ENCODE assay signal across 9 mouse cellular contexts in the genomic region with DNA sequence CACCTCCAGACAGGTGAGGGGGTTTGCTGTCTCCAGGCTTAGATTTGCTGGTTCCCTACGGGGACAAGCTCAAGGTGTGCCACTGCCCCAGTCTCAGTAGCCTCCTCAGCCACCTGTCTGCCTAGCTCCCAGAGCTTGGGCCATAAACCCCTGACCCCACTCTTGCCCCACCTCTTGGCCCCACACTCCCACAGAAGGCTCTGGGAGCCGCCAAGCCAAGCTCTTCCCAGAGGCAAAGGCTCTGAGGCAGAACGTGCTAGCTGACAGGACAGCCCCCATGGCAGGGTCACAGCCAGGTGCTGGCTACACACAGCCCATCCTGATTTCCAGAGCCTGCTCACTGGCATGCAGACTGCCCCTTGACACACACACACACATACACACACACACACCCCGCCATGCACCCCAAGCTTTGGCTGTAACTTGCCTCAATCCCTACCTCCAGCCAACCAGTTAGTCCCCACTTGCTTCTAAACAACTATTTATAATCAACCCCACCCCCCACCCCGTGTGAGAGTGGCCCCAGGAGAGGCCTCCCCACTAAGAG. TPM values are rescaled to one million over a fixed set of nuclear protein-coding genes. Genes with fewer than 3 reads are reported as not detected.
DNase-seq lines count a peak whose midpoint lies in the region; ATAC-seq and TF ChIP-seq lines count a peak whose summit lies in the region.
"Had no signal": no experiment of that assay in that cellular context is flagged by ENCODE, and none has a peak within 500 bp of the region (broad histone marks: within the 10 kb centered on the region; RNA-seq: fewer than 3 reads in every experiment).

No protein-coding gene starts in this region.

- peaks cover 1% of the 10 kb centered on the region for H3K9me3 ChIP-seq in CH12.LX (replicated peaks; ENCODE audit: low read length)
- no peaks in the 10 kb centered on the region for H3K9me3 ChIP-seq in forebrain, postnatal 0 days (ENCODE audit: low read length)
- H3K9me3 ChIP-seq in midbrain, embryonic 12.5 days, result no peaks in the 10 kb centered on the region
- no peaks in the 10 kb centered on the region for H3K9me3 ChIP-seq in liver, embryonic 12.5 days (replicated peaks)

- H3K9ac ChIP-seq in CH12.LX (ENCODE audit: insufficient read depth, low read depth), result peak overlapping the region; percentile 33
- no peak overlapping the region for H3K9ac ChIP-seq in forebrain, postnatal 0 days
- H3K9ac ChIP-seq in midbrain, embryonic 12.5 days (replicated peaks), result peak overlapping the region; percentile 60
- no peak overlapping the region for H3K9ac ChIP-seq in liver, embryonic 12.5 days

- H3K4me2 ChIP-seq in CH12.LX (ENCODE audit: insufficient read depth, low read depth, poor library complexity, severe bottlenecking), result peak overlapping the region; percentile 63
- peak overlapping the region; percentile 35 for H3K4me2 ChIP-seq in forebrain, postnatal 0 days (ENCODE audit: low read depth)
- H3K4me2 ChIP-seq in midbrain, embryonic 12.5 days (replicated peaks), result peak overlapping the region; percentile 49
- H3K4me2 ChIP-seq in liver, embryonic 12.5 days, result no peak overlapping the region

- DNase-seq in gastrocnemius, adult 2 months, result no peak
- no peak for DNase-seq in gastrocnemius, adult 18-20 months (ENCODE audit: low spot score)
- no peak for DNase-seq in CH12.LX (ENCODE audit: extremely low read depth)
- DNase-seq in forebrain, postnatal 0 days, result no peak
- no peak for DNase-seq in c-Kit-positive CD71-positive TER-119-positive erythroid progenitor cells, embryonic 14.5 days (ENCODE audit: low spot score)
- DNase-seq in left cerebral cortex, postnatal 10 days (ENCODE audit: extremely low spot score in 1 of 2, low spot score in 2 of 2), result no peak

- 21% methylated on average over 5 of the region's 5 CpGs for WGBS in forebrain, postnatal 0 days
- 27% methylated on average over 5 of the region's 5 CpGs for WGBS in midbrain, embryonic 12.5 days
- WGBS in liver, embryonic 12.5 days (ENCODE audit: insufficient replicate concordance), result 39% methylated on average over 5 of the region's 5 CpGs

- no peaks in the 10 kb centered on the region for H3K27me3 ChIP-seq in CH12.LX (replicated peaks)
- H3K27me3 ChIP-seq in forebrain, postnatal 0 days (ENCODE audit: insufficient read depth, low read length), result no peaks in the 10 kb centered on the region
- no peaks in the 10 kb centered on the region for H3K27me3 ChIP-seq in midbrain, embryonic 12.5 days
- no peaks in the 10 kb centered on the region for H3K27me3 ChIP-seq in liver, embryonic 12.5 days (replicated peaks)

- ATAC-seq in forebrain, postnatal 0 days, result no peak
- ATAC-seq in midbrain, embryonic 12.5 days (ENCODE audit: low FRiP score, low read depth), result no peak
- ATAC-seq in liver, embryonic 12.5 days, result no peak

- peaks cover 15 to 25% of the 10 kb centered on the region in 2 experiments for H3K36me3 ChIP-seq in CH12.LX (replicated peaks in 1 of 2; ENCODE audit: control insufficient read depth in 1 of 2, insufficient read depth in 1 of 2, low read length in 1 of 2)
- H3K36me3 ChIP-seq in forebrain, postnatal 0 days (ENCODE audit: insufficient read depth), result no peaks in the 10 kb centered on the region
- H3K36me3 ChIP-seq in midbrain, embryonic 12.5 days, result peaks cover 38% of the 10 kb centered on the region
- peaks cover 15% of the 10 kb centered on the region for H3K36me3 ChIP-seq in liver, embryonic 12.5 days

- dilution Hi-C loops in CH12.LX (cut with MboI; ENCODE audit: extremely low pct_ligation_motif_present, extremely low pct_unique_long_range_greater_than_20kb, low sequenced_read_pairs), result no loop called here

- in situ Hi-C loops in CH12.LX (cut with MboI; ENCODE audit: low pct_ligation_motif_present, low pct_unique_long_range_greater_than_20kb, low sequenced_read_pairs), result no loop called here

- no peak for TF ChIP-seq CTCF in gastrocnemius, adult 2 months (IDR thresholded peaks at IDR 0.05)
- TF ChIP-seq CTCF in CH12.LX (conservative IDR thresholded peaks at IDR 0.05 in 1 of 2, IDR thresholded peaks at IDR 0.05 in 1 of 2; ENCODE audit: low read depth in 2 of 2, low read length in 2 of 2), result no peak
- no peak for TF ChIP-seq CTCF in forebrain, postnatal 0 days (IDR thresholded peaks at IDR 0.05; ENCODE audit: low read depth)

- no peak for TF ChIP-seq POLR2A in CH12.LX (IDR thresholded peaks at IDR 0.05; ENCODE audit: low read depth, low read length)

- peaks cover 5% of the 10 kb centered on the region for H3K79me2 ChIP-seq in CH12.LX (replicated peaks; ENCODE audit: control insufficient read depth, extremely low read depth, insufficient read depth, poor library complexity, severe bottlenecking)

- TF ChIP-seq RAD21 in CH12.LX (IDR thresholded peaks at IDR 0.05; ENCODE audit: low read depth, low read length), result no peak

- peak overlapping the region; percentile 82 for H3K27ac ChIP-seq in gastrocnemius, adult 2 months
- H3K27ac ChIP-seq in CH12.LX (ENCODE audit: insufficient read depth, low read depth), result peak overlapping the region; percentile 79
- peak overlapping the region; percentile 78 for H3K27ac ChIP-seq in forebrain, postnatal 0 days (ENCODE audit: low read depth, low read length)
- H3K27ac ChIP-seq in midbrain, embryonic 12.5 days (replicated peaks), result peak overlapping the region; percentile 98
- no peak overlapping the region for H3K27ac ChIP-seq in liver, embryonic 12.5 days

- intact Hi-C loops in gastrocnemius, adult 2 months (cut with DNase I), result no loop called here
- intact Hi-C loops in left cerebral cortex, postnatal 10 days (cut with DNase I), result loop anchor here (5.0 kb wide), 1 partner anchor 56 kb away; no protein-coding TSS in a partner anchor

- H3K4me3 ChIP-seq in gastrocnemius, adult 2 months, result peak overlapping the region; percentile 28; the same call in 1 of the 2 replicates
- peak overlapping the region in 1 of 3 experiments; percentile 12 for H3K4me3 ChIP-seq in CH12.LX (replicated peaks in 1 of 3; ENCODE audit: low read depth in 2 of 3, low read length in 2 of 3, poor library complexity in 1 of 3)
- H3K4me3 ChIP-seq in forebrain, postnatal 0 days (ENCODE audit: low read depth, low read length), result no peak overlapping the region
- peak overlapping the region; percentile 9 for H3K4me3 ChIP-seq in midbrain, embryonic 12.5 days
- H3K4me3 ChIP-seq in liver, embryonic 12.5 days, result no peak overlapping the region
- H3K4me3 ChIP-seq: erythroblast, embryonic 14.5 days had no signal

- peaks cover 71 to 87% of the 10 kb centered on the region in 2 experiments for H3K4me1 ChIP-seq in CH12.LX (ENCODE audit: control insufficient read depth in 1 of 2, insufficient read depth in 2 of 2)
- H3K4me1 ChIP-seq in forebrain, postnatal 0 days (ENCODE audit: insufficient read depth), result peaks cover 33% of the 10 kb centered on the region
- peaks cover 88% of the 10 kb centered on the region for H3K4me1 ChIP-seq in midbrain, embryonic 12.5 days
- H3K4me1 ChIP-seq in liver, embryonic 12.5 days, result peaks cover 68% of the 10 kb centered on the region

- no peak for TF ChIP-seq EP300 in CH12.LX (IDR thresholded peaks at IDR 0.05; ENCODE audit: low read length)

TF ChIP-seq in CH12.LX, 34 proteins besides CTCF, POLR2A, EP300 and RAD21:
- TF ChIP-seq MEF2A (IDR thresholded peaks at IDR 0.05; ENCODE audit: borderline replicate concordance, low read depth, low read length), result no peak
- no peak for TF ChIP-seq USF1 (IDR thresholded peaks at IDR 0.05; ENCODE audit: low read depth, low read length)
- TF ChIP-seq JUND (conservative IDR thresholded peaks at IDR 0.05; ENCODE audit: low read depth, low read length), result no peak
- TF ChIP-seq UBTF (IDR thresholded peaks at IDR 0.05; ENCODE audit: low read depth, low read length), result no peak
- TF ChIP-seq GABPA (IDR thresholded peaks at IDR 0.05; ENCODE audit: insufficient replicate concordance, low read depth, low read length), result no peak
- TF ChIP-seq ZNF384 (IDR thresholded peaks at IDR 0.05; ENCODE audit: low read depth, low read length), result no peak
- no peak for TF ChIP-seq RCOR1 (conservative IDR thresholded peaks at IDR 0.05; ENCODE audit: low read depth, low read length)
- TF ChIP-seq SIN3A (IDR thresholded peaks at IDR 0.05; ENCODE audit: low read length), result no peak
- no peak for TF ChIP-seq KAT2A (IDR thresholded peaks at IDR 0.05; ENCODE audit: insufficient replicate concordance, low read length)
- no peak for TF ChIP-seq JUN (IDR thresholded peaks at IDR 0.05; ENCODE audit: insufficient read depth, low read depth, low read length)
- TF ChIP-seq ZMIZ1 (IDR thresholded peaks at IDR 0.05; ENCODE audit: low read depth, low read length), result no peak
- no peak for TF ChIP-seq MAZ (IDR thresholded peaks at IDR 0.05; ENCODE audit: low read depth, low read length)
- no peak for TF ChIP-seq USF2 (conservative IDR thresholded peaks at IDR 0.05; ENCODE audit: low read depth, low read length)
- TF ChIP-seq SMC3 (IDR thresholded peaks at IDR 0.05; ENCODE audit: low read depth, low read length), result no peak
- no peak for TF ChIP-seq MAX (IDR thresholded peaks at IDR 0.05; ENCODE audit: low read length)

RNA-seq across cellular contexts. Expression of a gene that starts 30.1 kb away (rescaled TPM):
- 10 to 100 TPM in 1 of 2 experiments, 1 to 10 TPM in 1; 6.9 to 11.9 TPM for total RNA-seq in gastrocnemius, adult 2 months (2021)
- total RNA-seq in gastrocnemius, adult 18-20 months (2021), result 10 to 100 TPM in 1 of 2 experiments, 1 to 10 TPM in 1; 6.1 to 10.0 TPM
- total RNA-seq in CH12.LX (2012; rRNA removed) (11.4 and 13.1 TPM in 2 replicates), CH12.LX (2014; rRNA removed) (0.86 and 0.98 TPM in 2 replicates)
- 2.7 and 3.8 TPM in 2 replicates for polyA plus RNA-seq in CH12.LX (2012; ENCODE audit: insufficient read length, low read depth)
- total RNA-seq in forebrain, postnatal 0 days (2014; rRNA removed), result 23.8 and 38.7 TPM in 2 replicates
- polyA plus RNA-seq in forebrain, postnatal 0 days (2015; fragmentation: Nextera tagmentation; extraction: Ambion mirVana), result 5.0 and 6.8 TPM in 2 replicates
- 53.5 and 56.2 TPM in 2 replicates for polyA plus RNA-seq in midbrain, embryonic 12.5 days (2016; fragmentation: Nextera tagmentation; extraction: Ambion mirVana)
- 10 to 100 TPM; 26.4 to 30.5 TPM for total RNA-seq in left cerebral cortex, postnatal 10 days (2021)
- 4.1 and 4.4 TPM in 2 replicates for polyA plus RNA-seq in liver, embryonic 12.5 days (2016; fragmentation: Nextera tagmentation; extraction: Ambion mirVana)

RNA-seq across cellular contexts. Expression of a gene that starts 41.3 kb away (rescaled TPM):
- 10 to 100 TPM; 27.2 to 30.4 TPM for total RNA-seq in gastrocnemius, adult 2 months (2021)
- total RNA-seq in gastrocnemius, adult 18-20 months (2021), result 10 to 100 TPM; 23.5 to 24.8 TPM
- total RNA-seq in CH12.LX (2012; rRNA removed), result 31.8 and 36.3 TPM in 2 replicates
- 22.5 and 22.8 TPM in 2 replicates for total RNA-seq in CH12.LX (2014; rRNA removed)
- polyA plus RNA-seq in CH12.LX (2012; ENCODE audit: insufficient read length, low read depth), result 28.6 and 38.9 TPM in 2 replicates
- total RNA-seq in forebrain, postnatal 0 days (2014; rRNA removed), result 52.6 and 65.6 TPM in 2 replicates
- polyA plus RNA-seq in forebrain, postnatal 0 days (2015; fragmentation: Nextera tagmentation; extraction: Ambion mirVana), result 9.0 and 10.9 TPM in 2 replicates
- 29.3 and 33.3 TPM in 2 replicates for polyA plus RNA-seq in midbrain, embryonic 12.5 days (2016; fragmentation: Nextera tagmentation; extraction: Ambion mirVana)
- 10 to 100 TPM; 43.6 to 46.3 TPM for total RNA-seq in left cerebral cortex, postnatal 10 days (2021)
- 13.0 and 14.4 TPM in 2 replicates for polyA plus RNA-seq in liver, embryonic 12.5 days (2016; fragmentation: Nextera tagmentation; extraction: Ambion mirVana)

Comparison
In these comparisons a context has a peak if more than half of its experiments do, and no peak if none do; other contexts are left out.
1. H3K4me3 ChIP-seq: peak in gastrocnemius, adult 2 months (single experiment) and midbrain, embryonic 12.5 days (single experiment); none in forebrain, postnatal 0 days (single experiment) and liver, embryonic 12.5 days (single experiment).
2. H3K9ac ChIP-seq: peak in CH12.LX (single experiment) and midbrain, embryonic 12.5 days (single experiment); none in forebrain, postnatal 0 days (single experiment) and liver, embryonic 12.5 days (single experiment).